Mouse (Mus musculus): ENCODE measurements around the gene Isg20.

Isg20 gene

GRCm38 (mm10) chr7:78912974-78913474, at the start of gene Isg20:
Gene Isg20, plus strand, starts transcription at chr7:78913424.
- no peak for DNase-seq

GRCm38 (mm10) chr7:78863796-78864445, 49.3 kb upstream of the Isg20 start:
- no peak for DNase-seq

- no peak for DNase-seq
These were observed 48.8 kb upstream of the Isg20 start for GRCm38 (mm10) chr7:78864446-78864802.

- no peak for DNase-seq
These were observed 47.8 kb upstream of the Isg20 start for GRCm38 (mm10) chr7:78865212-78865949.

- no peak for DNase-seq
These were observed 44.5 kb upstream of the Isg20 start for GRCm38 (mm10) chr7:78868731-78869130.

GRCm38 (mm10) chr7:78872366-78872765, 40.9 kb upstream of the Isg20 start:
- DNase-seq, result no peak

- DNase-seq, result no peak
These were observed 40.4 kb upstream of the Isg20 start for GRCm38 (mm10) chr7:78872831-78873230.

- DNase-seq, result no peak
These were observed 31.4 kb upstream of the Isg20 start for GRCm38 (mm10) chr7:78881607-78882468.

- no peak for DNase-seq
These were observed 30.8 kb upstream of the Isg20 start for GRCm38 (mm10) chr7:78882469-78882837.

GRCm38 (mm10) chr7:78883016-78883725, 30.1 kb upstream of the Isg20 start:
- DNase-seq, result no peak

GRCm38 (mm10) chr7:78883726-78884060, 29.5 kb upstream of the Isg20 start:
- DNase-seq, result no peak

- DNase-seq, result no peak
These were observed 29.1 kb upstream of the Isg20 start for GRCm38 (mm10) chr7:78884139-78884538.

GRCm38 (mm10) chr7:78885404-78885803, 27.8 kb upstream of the Isg20 start:
- no peak for DNase-seq

GRCm38 (mm10) chr7:78886496-78886895, 26.7 kb upstream of the Isg20 start:
- DNase-seq, result no peak

- DNase-seq, result no peak
These were observed 25.8 kb upstream of the Isg20 start for GRCm38 (mm10) chr7:78887431-78887842.

- DNase-seq, result peak; percentile 86
These were observed 22.6 kb upstream of the Isg20 start for GRCm38 (mm10) chr7:78890641-78891040.

- no peak for DNase-seq
These were observed 19.3 kb upstream of the Isg20 start for GRCm38 (mm10) chr7:78893917-78894316.

- DNase-seq, result no peak
These were observed 18.1 kb upstream of the Isg20 start for GRCm38 (mm10) chr7:78895021-78895652.

- peak; percentile 99 for DNase-seq
These were observed 17.4 kb upstream of the Isg20 start, which contains the start of gene Aen for GRCm38 (mm10) chr7:78895653-78896333. Gene Aen, plus strand, starts transcription at chr7:78895854.

GRCm38 (mm10) chr7:78897567-78897966, 15.7 kb upstream of the Isg20 start:
- DNase-seq, result no peak

- DNase-seq, result no peak
These were observed 9.9 kb upstream of the Isg20 start for GRCm38 (mm10) chr7:78903174-78903870.

Measured in cerebellum, adult 8-10 months (tissue).